Mouse (Mus musculus): Measurements from ENCODE around the gene Sumf1. TPM values are rescaled to one million over a fixed set of nuclear protein-coding genes. Genes with fewer than 3 reads are reported as not detected.
A peak's percentile ranks its signal among the peaks of the same experiment; 100 is the strongest.

Gene Sumf1
- total and polyA plus RNA-seq, 3 experiments: 11.0 to 23.1 (median 14.9) TPM

- Histone ChIP-seq H3K27ac (ENCODE audit: insufficient read depth, low read depth) (peak overlapping the region; percentile 55; the same call in 1 of the 2 replicates), H3K4me2 (ENCODE audit: insufficient read depth, low read depth, poor library complexity, severe bottlenecking) (peak overlapping the region; percentile 43), H3K9ac (ENCODE audit: insufficient read depth, low read depth) (0 out of 2 replicates have a peak overlapping the region, but pooled peaks have one; percentile 34), H3K27me3 (replicated peaks) (no peaks in the 10 kb centered on the region), H3K9me3 (replicated peaks; ENCODE audit: low read length) (no peaks in the 10 kb centered on the region), H3K79me2 (replicated peaks; ENCODE audit: control insufficient read depth, extremely low read depth, insufficient read depth, poor library complexity, severe bottlenecking) (peaks cover 71% of the 10 kb centered on the region), H3K4me1 (ENCODE audit: control insufficient read depth in 1 of 2, insufficient read depth in 2 of 2) (peaks cover 20 to 78% of the 10 kb centered on the region in 2 experiments; a peak in 3 of 4 replicates), H3K36me3 (replicated peaks in 1 of 2; ENCODE audit: control insufficient read depth in 1 of 2, insufficient read depth in 1 of 2, low read length in 1 of 2) (peaks cover 6 to 57% of the 10 kb centered on the region in 2 experiments), H3K4me3 (replicated peaks in 1 of 3; ENCODE audit: low read depth in 2 of 3, low read length in 2 of 3, poor library complexity in 1 of 3) (no peak overlapping the region)
- dilution Hi-C loops (cut with MboI; ENCODE audit: extremely low pct_ligation_motif_present, extremely low pct_unique_long_range_greater_than_20kb, low sequenced_read_pairs): no loop called here
- TF ChIP-seq ETS1 (conservative IDR thresholded peaks at IDR 0.05; ENCODE audit: low read depth, low read length): peak; percentile 16
- peak; percentile 93 for TF ChIP-seq EP300 (IDR thresholded peaks at IDR 0.05; ENCODE audit: low read length)
- TF ChIP-seq TBP (conservative IDR thresholded peaks at IDR 0.05; ENCODE audit: low read depth, low read length): no peak
- peak; percentile 67 for TF ChIP-seq SIN3A (IDR thresholded peaks at IDR 0.05; ENCODE audit: low read length)
- peak; percentile 26 for TF ChIP-seq SMC3 (IDR thresholded peaks at IDR 0.05; ENCODE audit: low read depth, low read length)
- no peak for TF ChIP-seq ZC3H11A (IDR thresholded peaks at IDR 0.05; ENCODE audit: low read depth, low read length)
- TF ChIP-seq GABPA (IDR thresholded peaks at IDR 0.05; ENCODE audit: insufficient replicate concordance, low read depth, low read length): no peak
- peak; percentile 71; the same call in 1 of the 2 replicates for TF ChIP-seq RCOR1 (conservative IDR thresholded peaks at IDR 0.05; ENCODE audit: low read depth, low read length)
- TF ChIP-seq MYC (IDR thresholded peaks at IDR 0.05; ENCODE audit: low read depth, low read length): 0 out of 2 replicates have a peak, but pooled peaks have one; percentile 20
- TF ChIP-seq KAT2A (IDR thresholded peaks at IDR 0.05; ENCODE audit: insufficient replicate concordance, low read length): 0 out of 2 replicates have a peak, but pooled peaks have one; percentile 27
- TF ChIP-seq MAX (IDR thresholded peaks at IDR 0.05; ENCODE audit: low read length): peak; percentile 29; the same call in 1 of the 2 replicates
- TF ChIP-seq IRF4 (IDR thresholded peaks at IDR 0.05; ENCODE audit: low read depth, low read length): peak; percentile 94
- no peak for TF ChIP-seq CTCF (conservative IDR thresholded peaks at IDR 0.05 in 1 of 2, IDR thresholded peaks at IDR 0.05 in 1 of 2; ENCODE audit: low read depth in 2 of 2, low read length in 2 of 2)
- peak; percentile 38; the same call in 1 of the 2 replicates for TF ChIP-seq BHLHE40 (IDR thresholded peaks at IDR 0.05; ENCODE audit: low read depth, low read length)
- peak; percentile 63; the same call in 1 of the 2 replicates for TF ChIP-seq MAZ (IDR thresholded peaks at IDR 0.05; ENCODE audit: low read depth, low read length)
- TF ChIP-seq CHD2 (IDR thresholded peaks at IDR 0.05; ENCODE audit: low read length): peak; percentile 58
- no peak for TF ChIP-seq USF2 (conservative IDR thresholded peaks at IDR 0.05; ENCODE audit: low read depth, low read length)
- TF ChIP-seq MEF2A (IDR thresholded peaks at IDR 0.05; ENCODE audit: borderline replicate concordance, low read depth, low read length): peak; percentile 71
- TF ChIP-seq MXI1 (IDR thresholded peaks at IDR 0.05; ENCODE audit: low read depth, low read length): peak; percentile 58; the same call in 1 of the 2 replicates
- DNase-seq (ENCODE audit: extremely low read depth): peak; percentile 71
- in situ Hi-C loops (cut with MboI; ENCODE audit: low pct_ligation_motif_present, low pct_unique_long_range_greater_than_20kb, low sequenced_read_pairs): loop anchor here (10.0 kb wide), 1 partner anchor 102 kb away; no protein-coding TSS in a partner anchor
These were observed 37.5 kb upstream of the Sumf1 start for GRCm38 (mm10) chr6:108222875-108223274.

GRCm38 (mm10) chr6:108222435-108222834 is 37.1 kb upstream of the Sumf1 start:
- dilution Hi-C loops (cut with MboI; ENCODE audit: extremely low pct_ligation_motif_present, extremely low pct_unique_long_range_greater_than_20kb, low sequenced_read_pairs) (no loop called here), in situ Hi-C loops (cut with MboI; ENCODE audit: low pct_ligation_motif_present, low pct_unique_long_range_greater_than_20kb, low sequenced_read_pairs) (loop anchor here (10.0 kb wide), 1 partner anchor 102 kb away; no protein-coding TSS in a partner anchor)

More at GRCm38 (mm10) chr6:108222435-108222834, 37.1 kb upstream of the Sumf1 start:
- peaks cover 16 to 77% of the 10 kb centered on the region in 2 experiments; a peak in 3 of 4 replicates for H3K4me1 ChIP-seq (ENCODE audit: control insufficient read depth in 1 of 2, insufficient read depth in 2 of 2)
- no peak for DNase-seq (ENCODE audit: extremely low read depth)
- no peak overlapping the region for H3K4me3 ChIP-seq (replicated peaks in 1 of 3; ENCODE audit: low read depth in 2 of 3, low read length in 2 of 3, poor library complexity in 1 of 3)
- TF ChIP-seq USF1 (IDR thresholded peaks at IDR 0.05; ENCODE audit: low read depth, low read length) (no peak), KAT2A (IDR thresholded peaks at IDR 0.05; ENCODE audit: insufficient replicate concordance, low read length) (no peak), POLR2A (IDR thresholded peaks at IDR 0.05; ENCODE audit: low read depth, low read length) (no peak), MYC (IDR thresholded peaks at IDR 0.05; ENCODE audit: low read depth, low read length) (no peak)
- H3K27ac ChIP-seq (ENCODE audit: insufficient read depth, low read depth): peak overlapping the region; percentile 6; the same call in 1 of the 2 replicates
- H3K9ac ChIP-seq (ENCODE audit: insufficient read depth, low read depth): peak overlapping the region; percentile 34; the same call in 1 of the 2 replicates
- H3K4me2 ChIP-seq (ENCODE audit: insufficient read depth, low read depth, poor library complexity, severe bottlenecking): peak overlapping the region; percentile 43
- no peaks in the 10 kb centered on the region for H3K27me3 ChIP-seq (replicated peaks)
- no peaks in the 10 kb centered on the region for H3K9me3 ChIP-seq (replicated peaks; ENCODE audit: low read length)
- peaks cover 68% of the 10 kb centered on the region for H3K79me2 ChIP-seq (replicated peaks; ENCODE audit: control insufficient read depth, extremely low read depth, insufficient read depth, poor library complexity, severe bottlenecking)
- H3K36me3 ChIP-seq (replicated peaks in 1 of 2; ENCODE audit: control insufficient read depth in 1 of 2, insufficient read depth in 1 of 2, low read length in 1 of 2): peaks cover 6 to 61% of the 10 kb centered on the region in 2 experiments

Data from CH12.LX (cell line).